Mouse (Mus musculus) ovary, postnatal 36 days (tissue): Measurements from ENCODE around the gene Lrrc32.

ENCODE experiments used
- DNase-seq: peaks from one replicate; pipeline ENCODE4 v3.0.0; 2022; ENCODE audit warnings: low spot score, mixed read lengths

The Lrrc32 gene

DNA sequence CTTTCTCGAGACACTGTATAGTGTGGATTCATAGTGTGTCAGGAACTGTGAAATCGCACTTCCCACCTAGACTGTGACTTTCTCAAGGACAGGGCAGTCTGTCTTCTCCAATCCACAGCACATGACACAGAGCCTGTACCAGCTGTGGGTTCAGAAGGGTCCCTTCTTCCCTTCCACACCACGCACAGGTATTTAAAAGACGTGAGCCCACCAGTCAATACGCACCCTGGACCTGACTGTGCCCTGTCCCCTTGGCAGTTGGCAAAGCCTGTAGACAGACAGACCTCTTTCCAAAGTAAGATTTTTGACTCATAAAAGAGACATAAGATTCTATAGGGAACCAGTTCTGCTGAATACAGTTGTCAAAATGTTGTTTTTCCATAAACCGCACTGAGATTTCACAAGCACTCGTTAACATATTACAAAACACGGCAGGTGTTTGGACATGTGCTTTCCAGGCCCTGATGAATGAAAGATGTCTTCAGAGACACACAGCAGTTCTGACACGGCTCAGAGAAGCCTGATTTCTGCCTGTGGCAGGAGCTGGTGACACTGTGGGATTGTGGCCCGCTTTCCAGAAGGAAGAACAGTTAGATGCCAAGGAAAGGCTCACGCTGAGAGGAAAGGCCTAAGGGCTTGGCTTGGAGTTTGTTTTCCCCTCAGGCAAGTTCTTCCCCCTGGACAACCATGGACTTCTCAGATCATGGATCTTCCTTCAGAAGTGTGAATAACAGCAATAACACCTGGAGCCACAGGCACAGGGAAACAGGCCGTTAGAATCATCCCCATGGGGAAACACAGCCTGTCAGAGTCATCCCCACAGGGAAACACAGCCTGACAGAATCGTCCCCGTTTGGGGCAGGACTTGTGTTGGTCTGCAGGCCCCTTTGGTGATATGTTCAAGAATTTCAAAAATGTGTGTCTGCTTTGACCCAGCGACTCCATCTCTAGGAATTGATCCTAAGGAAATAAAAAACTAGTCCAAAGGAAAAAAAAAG, 22.2 kb downstream of the Lrrc32 start:
- DNase-seq: no peak

- no peak for DNase-seq
Measured at GRCm38 (mm10) chr7:98513251-98513650, 24.2 kb downstream of the Lrrc32 start.

- no peak for DNase-seq
Measured at GRCm38 (mm10) chr7:98522576-98522975, 33.5 kb downstream of the Lrrc32 start.

- DNase-seq: no peak
Measured at GRCm38 (mm10) chr7:98523070-98523812, 34.2 kb downstream of the Lrrc32 start.

DNA sequence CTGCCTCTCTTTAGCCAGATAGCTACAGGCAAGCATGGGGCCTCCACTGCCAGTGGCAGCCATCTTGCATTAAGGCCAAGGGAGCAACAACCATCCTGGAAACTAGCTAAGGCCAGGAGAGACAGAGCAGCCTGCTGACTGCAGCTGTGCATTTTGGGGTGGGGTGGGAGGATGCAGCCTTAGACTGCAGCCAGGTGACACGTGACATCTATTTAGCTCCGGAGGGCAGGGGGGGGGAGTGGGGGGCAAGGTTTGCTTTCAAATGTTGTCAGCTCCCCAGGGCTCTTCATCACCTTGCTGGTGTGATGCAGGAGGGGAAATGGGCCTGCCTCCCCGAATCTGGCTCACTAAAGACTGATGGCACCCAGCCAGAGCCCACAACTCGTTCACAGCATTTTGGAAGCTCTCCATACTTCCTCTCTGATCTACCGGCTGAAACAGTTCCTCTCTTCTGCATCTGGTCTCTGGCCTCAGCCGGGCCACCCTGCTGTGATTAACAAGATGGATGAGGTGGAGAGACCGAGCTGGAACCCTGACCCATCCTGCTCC, 34.8 kb downstream of the Lrrc32 start:
- DNase-seq: peak; percentile 38

DNA sequence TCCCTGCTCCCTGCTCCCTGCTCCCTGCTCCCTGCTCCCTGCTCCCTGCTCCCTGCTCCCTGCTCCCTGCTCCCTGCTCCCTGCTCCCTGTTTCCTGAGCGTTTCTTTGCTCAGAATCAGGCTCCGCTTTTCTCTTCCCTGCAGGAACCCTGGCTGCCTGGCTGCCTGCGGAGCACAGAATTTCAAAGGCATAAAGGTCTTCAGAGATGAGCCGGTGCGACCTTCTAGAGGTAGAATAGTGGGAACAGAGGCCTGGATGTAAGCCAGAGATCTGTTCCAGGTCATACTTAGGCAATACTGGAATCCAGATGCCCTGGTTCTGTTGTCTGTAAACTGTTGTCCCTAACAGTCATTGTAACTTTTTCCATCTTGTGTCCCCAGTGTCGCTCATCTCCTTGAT, 35.3 kb downstream of the Lrrc32 start:
- no peak for DNase-seq

DNA sequence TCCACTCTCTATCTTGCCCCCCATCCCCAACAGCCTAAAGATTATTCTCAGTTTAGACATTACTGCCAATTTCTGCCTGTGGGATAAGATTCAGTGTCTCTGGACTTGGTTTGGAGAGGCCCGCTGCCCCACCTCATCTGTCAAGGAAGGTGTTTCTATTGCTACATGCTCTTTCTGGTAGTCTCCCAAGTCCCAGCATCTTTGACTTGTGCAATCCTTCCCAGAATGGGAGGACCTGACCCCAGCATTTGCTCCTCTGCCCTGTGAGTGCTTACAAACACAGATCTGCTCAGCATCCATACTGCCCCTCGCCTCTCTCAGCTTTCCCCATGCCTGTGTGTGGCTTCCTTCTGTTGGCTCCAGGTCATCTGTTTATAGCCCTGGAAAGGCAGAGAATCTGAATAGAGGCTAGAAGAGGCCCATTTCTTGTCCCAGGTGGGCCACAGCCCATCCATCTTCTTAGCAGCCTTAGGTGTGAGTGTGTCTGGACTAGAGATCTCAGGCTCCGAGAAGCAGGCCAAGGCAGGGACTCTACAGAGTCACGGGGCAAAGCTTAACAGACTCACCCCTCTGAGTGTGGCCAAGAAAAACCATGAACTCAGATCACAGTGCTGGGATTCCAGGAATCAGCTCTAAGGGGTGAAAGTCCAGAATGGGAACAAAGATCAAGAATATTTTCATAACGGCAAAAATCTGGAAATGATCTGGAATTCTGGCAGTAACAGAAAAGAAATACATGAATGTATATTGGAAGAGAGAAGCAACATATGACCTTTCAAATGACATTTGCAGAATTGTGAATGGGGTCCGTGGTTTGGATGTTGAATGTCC, 36.0 kb downstream of the Lrrc32 start:
- no peak for DNase-seq

DNA sequence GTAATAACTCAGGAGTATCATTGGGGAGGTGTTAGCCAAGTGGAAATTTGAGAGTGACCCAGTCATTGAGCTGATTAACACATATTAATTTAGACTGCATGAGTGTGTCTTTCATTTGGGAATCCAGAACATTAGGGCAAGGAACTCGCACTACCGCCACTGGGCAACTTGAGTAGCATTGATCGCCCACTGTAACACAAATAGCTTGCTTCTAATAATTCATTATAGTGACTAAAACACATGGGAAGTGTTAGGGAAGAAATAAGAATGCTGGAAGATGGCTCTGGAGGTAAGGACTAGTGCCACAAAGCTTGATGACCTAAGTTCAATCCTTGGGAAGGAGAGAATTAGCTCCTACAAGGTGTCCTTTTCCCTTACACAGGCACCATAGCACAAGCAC, 38.0 kb downstream of the Lrrc32 start:
- no peak for DNase-seq

GRCm38 (mm10) chr7:98531612-98532011, 42.5 kb downstream of the Lrrc32 start:
- no peak for DNase-seq

DNA sequence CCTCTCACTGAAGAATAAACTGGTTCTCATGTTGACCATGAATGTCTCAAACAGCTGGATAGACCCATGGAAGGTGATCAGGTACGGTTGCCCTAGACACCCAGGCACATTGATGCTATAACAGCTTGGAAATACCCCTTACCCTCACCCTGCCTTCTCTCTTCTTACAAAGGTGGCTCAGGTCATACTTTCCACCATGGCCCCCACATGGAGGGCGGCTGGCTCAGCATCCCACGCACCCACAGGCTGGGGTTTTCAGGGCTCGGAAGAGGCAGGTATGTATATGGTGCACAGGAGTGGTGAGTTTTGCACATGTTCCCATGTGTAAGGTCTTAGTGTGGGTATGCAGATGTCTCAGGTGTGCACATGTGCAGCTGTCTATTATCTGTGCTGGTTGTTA, 43.9 kb downstream of the Lrrc32 start:
- DNase-seq: no peak

DNA sequence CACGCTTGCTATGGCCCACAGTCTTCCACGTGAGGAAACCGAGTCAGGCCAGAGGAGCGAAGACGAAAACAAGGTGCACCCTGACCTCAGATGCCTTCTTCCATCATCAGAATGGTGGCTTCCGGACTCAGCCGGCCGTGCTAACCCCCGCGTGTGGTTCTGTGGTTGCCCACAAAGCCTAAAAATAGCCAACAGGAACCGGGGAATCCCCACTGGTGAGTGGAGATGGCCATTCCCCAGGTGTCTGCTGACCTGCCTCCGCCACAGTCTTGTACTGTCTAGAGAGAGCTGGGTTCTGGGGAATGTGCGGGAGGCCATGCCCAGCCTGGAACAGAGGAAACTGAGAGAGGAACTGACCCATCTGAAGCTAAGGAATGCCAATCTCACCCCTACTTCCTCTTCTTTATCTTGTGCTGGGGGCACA, 45.4 kb downstream of the Lrrc32 start:
- DNase-seq: no peak

DNA sequence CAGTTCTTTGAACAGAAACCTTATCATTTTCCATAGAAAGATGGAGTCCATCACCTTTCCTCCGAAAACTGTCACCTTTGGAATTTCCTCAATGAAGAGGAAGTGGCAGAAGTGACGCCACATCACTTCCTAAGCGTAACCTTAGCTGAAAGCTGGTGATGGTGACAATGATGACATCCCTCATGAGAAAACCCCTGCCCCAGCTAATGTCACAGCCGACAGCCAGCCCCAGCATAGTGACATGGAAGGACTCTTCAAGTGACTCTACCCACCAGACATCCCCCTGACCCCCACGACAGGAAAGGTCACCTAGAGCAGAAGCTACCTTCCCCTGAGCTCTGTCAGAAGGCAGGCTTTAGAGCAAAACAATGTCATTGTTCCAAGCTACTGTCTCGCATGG, 46.1 kb downstream of the Lrrc32 start:
- DNase-seq: no peak

- DNase-seq: no peak
Measured at GRCm38 (mm10) chr7:98535882-98536281, 46.8 kb downstream of the Lrrc32 start.

GRCm38 (mm10) chr7:98537210-98537966, 48.3 kb downstream of the Lrrc32 start:
- DNase-seq: no peak

- no peak for DNase-seq
Measured at GRCm38 (mm10) chr7:98537967-98538573, 49.0 kb downstream of the Lrrc32 start.

DNA sequence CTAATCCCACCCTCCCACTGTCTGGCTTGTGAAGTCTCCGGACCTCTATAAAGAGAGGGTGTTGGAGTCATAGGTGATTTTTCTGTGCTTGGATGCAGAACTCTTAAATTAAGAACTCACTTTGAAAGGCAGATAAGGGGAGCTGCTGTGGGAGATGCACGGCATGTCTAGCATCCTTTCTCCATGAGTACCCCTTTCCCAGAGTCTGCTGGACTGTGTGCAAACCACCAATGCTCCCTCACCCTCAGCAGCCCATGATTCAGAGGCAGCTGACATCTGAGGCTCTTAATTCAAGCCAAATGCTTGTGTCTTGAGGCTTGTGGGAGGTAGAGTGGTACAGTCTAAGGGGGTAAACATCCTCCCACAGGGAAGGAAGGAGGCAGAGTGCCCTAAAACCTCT, 51.8 kb downstream of the Lrrc32 start:
- DNase-seq: no peak

- no peak for DNase-seq
Measured at GRCm38 (mm10) chr7:98541564-98541963, 52.5 kb downstream of the Lrrc32 start.

DNA sequence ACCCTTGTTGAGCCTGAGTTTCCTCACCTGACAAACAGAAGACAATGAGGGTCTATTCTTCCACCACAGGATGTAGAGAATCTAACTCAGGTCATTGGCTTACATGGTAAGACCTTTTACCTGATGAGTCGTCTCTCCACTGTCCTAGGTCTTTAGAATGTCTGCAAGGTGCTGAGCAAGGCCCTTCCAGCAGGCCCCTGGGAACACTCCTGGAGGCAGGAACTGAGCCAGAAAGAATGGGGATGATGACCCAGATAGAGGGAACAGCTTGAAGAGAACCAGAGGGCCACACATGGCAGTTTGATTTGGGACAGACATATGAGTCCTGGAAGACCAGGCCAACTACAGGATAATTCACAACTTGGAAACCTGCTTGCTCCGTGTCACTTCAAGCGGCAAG, 53.2 kb downstream of the Lrrc32 start:
- no peak for DNase-seq

GRCm38 (mm10) chr7:98542731-98543142, 53.7 kb downstream of the Lrrc32 start:
- DNase-seq: no peak

GRCm38 (mm10) chr7:98543853-98544370, 54.8 kb downstream of the Lrrc32 start:
- no peak for DNase-seq
